Mouse (Mus musculus): ENCODE data around the gene Adora2a.

DNA sequence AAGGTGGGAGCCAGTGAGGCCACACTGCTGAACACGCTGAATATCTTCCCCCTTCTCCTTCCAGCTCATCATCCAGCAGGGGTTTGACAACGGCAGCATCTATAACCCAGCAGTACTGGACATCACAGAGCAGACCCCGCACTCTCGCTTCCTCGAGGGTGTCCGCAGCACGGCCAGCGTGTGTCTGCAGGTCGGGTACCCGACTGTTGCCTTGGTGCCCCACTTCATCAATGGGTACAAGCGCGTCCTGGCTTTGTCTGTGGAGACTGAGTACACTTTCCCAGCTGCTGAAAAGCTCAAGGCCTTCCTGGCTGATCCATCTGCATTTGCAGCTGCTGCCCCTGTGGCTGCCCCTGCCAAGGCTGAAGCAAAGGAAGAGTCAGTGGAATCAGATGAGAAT lies 35.9 kb downstream of the Adora2a start:
- TF ChIP-seq CTCF (IDR thresholded peaks at IDR 0.05; ENCODE audit: borderline replicate concordance, extremely low read depth, insufficient read depth, insufficient read length) (no peak), POLR2A (IDR thresholded peaks at IDR 0.05; ENCODE audit: borderline replicate concordance, extremely low read depth, insufficient read depth, insufficient read length, poor library complexity, severe bottlenecking) (no peak)
